35 mouse cellular contexts compared by ENCODE assay signal in genomic region chr11:27672436-27672835, GRCm38 (mm10).
"Had no signal": no experiment of that assay in that cellular context is flagged by ENCODE, and none has a peak within 500 bp of the region (broad histone marks: within the 10 kb centered on the region; RNA-seq: fewer than 3 reads in every experiment).

No protein-coding gene starts in this region.

- H3K27me3 ChIP-seq: heart, embryonic 12.5 days; heart, embryonic 13.5 days; heart, embryonic 15.5 days; hindbrain, embryonic 12.5 days; hindbrain, embryonic 13.5 days; hindbrain, embryonic 15.5 days; intestine, embryonic 15.5 days; kidney, embryonic 15.5 days had no signal

- H3K4me2 ChIP-seq: heart, embryonic 11.5 days; heart, embryonic 12.5 days; heart, embryonic 13.5 days; heart, embryonic 15.5 days; hindbrain, embryonic 12.5 days; hindbrain, embryonic 13.5 days; hindbrain, embryonic 14.5 days; hindbrain, embryonic 15.5 days; intestine, embryonic 15.5 days; kidney, embryonic 15.5 days had no signal

- DNase-seq: heart, postnatal 10 days; heart, postnatal 14 days; heart, postnatal 36 days; heart, postnatal 4 days; kidney, adult 11 months; kidney, adult 18-20 months; kidney, adult 2 months; kidney, adult 8-10 months; kidney, adult 9 months; kidney, postnatal 10 days; kidney, postnatal 14 days; kidney, postnatal 25 days; kidney, postnatal 36 days; kidney, postnatal 4 days; layer of hippocampus, adult 9-11 months; layer of hippocampus, postnatal 36 days had no signal

- H3K4me3 ChIP-seq: heart, embryonic 10.5 days; heart, embryonic 12.5 days; heart, embryonic 13.5 days; heart, embryonic 15.5 days; hindbrain, embryonic 10.5 days; hindbrain, embryonic 12.5 days; hindbrain, embryonic 13.5 days; hindbrain, embryonic 15.5 days; intestine, embryonic 15.5 days; kidney, embryonic 15.5 days; layer of hippocampus, adult 2 months had no signal

- H3K9ac ChIP-seq: heart, embryonic 12.5 days; heart, embryonic 13.5 days; heart, embryonic 15.5 days; hindbrain, embryonic 12.5 days; hindbrain, embryonic 13.5 days; hindbrain, embryonic 14.5 days; hindbrain, embryonic 15.5 days; intestine, embryonic 15.5 days; kidney, embryonic 15.5 days had no signal

- H3K36me3 ChIP-seq: heart, embryonic 10.5 days; heart, embryonic 12.5 days; heart, embryonic 13.5 days; heart, embryonic 15.5 days; hindbrain, embryonic 10.5 days; hindbrain, embryonic 12.5 days; hindbrain, embryonic 13.5 days; hindbrain, embryonic 15.5 days; intestine, embryonic 15.5 days; kidney, embryonic 15.5 days had no signal

- H3K9me3 ChIP-seq: heart, embryonic 10.5 days; heart, embryonic 13.5 days; heart, embryonic 15.5 days; hindbrain, embryonic 10.5 days; hindbrain, embryonic 12.5 days; hindbrain, embryonic 13.5 days; hindbrain, embryonic 15.5 days; intestine, embryonic 15.5 days; kidney, embryonic 15.5 days had no signal

- H3K27ac ChIP-seq: heart, embryonic 10.5 days; heart, embryonic 13.5 days; heart, embryonic 15.5 days; hindbrain, embryonic 10.5 days; hindbrain, embryonic 12.5 days; hindbrain, embryonic 13.5 days; hindbrain, embryonic 14.5 days; hindbrain, embryonic 15.5 days; hindbrain, postnatal 0 days; intestine, embryonic 15.5 days; kidney, embryonic 15.5 days; kidney, postnatal 0 days; layer of hippocampus, adult 2 months had no signal

- ATAC-seq: hindbrain, embryonic 16.5 days; hindbrain, postnatal 0 days; inflammation-experienced regulatory T-cells, adult 6 months; intestine, embryonic 15.5 days; intestine, embryonic 16.5 days; intestine, postnatal 0 days had no signal

- H3K4me1 ChIP-seq: heart, embryonic 10.5 days; heart, embryonic 12.5 days; heart, embryonic 13.5 days; heart, embryonic 15.5 days; hindbrain, embryonic 10.5 days; hindbrain, embryonic 12.5 days; hindbrain, embryonic 13.5 days; hindbrain, embryonic 15.5 days; intestine, embryonic 15.5 days; kidney, embryonic 15.5 days had no signal
